Mouse (Mus musculus) embryonic fibroblast, embryonic 13.5 days (primary cell): ENCODE measurements around the gene Cacna1d.

Experiments used
- CTCF ChIP-seq: IDR thresholded peaks from 2 replicates; pipeline ENCODE4 v1.5.1; 2011; ENCODE audit warnings: mild to moderate bottlenecking, control low read depth, low read length, moderate library complexity, borderline replicate concordance; ENCODE audit not compliant: insufficient read depth
- POLR2A ChIP-seq: IDR thresholded peaks from 2 replicates; pipeline ENCODE4 v1.6.1; 2011; ENCODE audit warnings: low read depth, mild to moderate bottlenecking, control low read depth, low read length, moderate library complexity

DNA sequence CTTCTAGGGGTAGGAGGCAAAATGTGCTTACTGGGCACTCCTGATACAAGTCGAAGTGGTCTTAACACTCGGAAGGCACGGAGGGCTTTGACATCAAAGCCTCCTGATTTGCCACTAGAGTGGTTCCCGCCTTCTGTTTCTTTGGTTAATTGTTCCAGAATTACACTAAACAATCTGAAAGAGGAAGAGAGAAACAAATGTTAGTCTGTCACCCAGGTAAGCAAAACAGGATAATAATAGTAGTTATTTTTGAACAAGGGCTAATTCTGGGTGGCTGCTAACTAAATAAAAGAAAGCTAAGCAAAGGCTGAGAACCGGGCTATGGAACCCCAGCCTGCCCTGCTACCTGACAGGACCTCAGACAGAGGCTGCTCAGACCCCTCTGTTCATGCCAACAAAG lies 307.2 kb downstream of the Cacna1d start:
- TF ChIP-seq CTCF (no peak), POLR2A (no peak)
